Mouse (Mus musculus) T-cell, adult 2 months (primary cell): Measurements from ENCODE around the gene Gpr3.
A peak's percentile ranks its signal among the peaks of the same experiment; 100 is the strongest.

Experiments used
- DNase-seq: peaks from one replicate; pipeline ENCODE4 v3.0.0; 2022; ENCODE audit warnings: low spot score

Gene Gpr3

DNA sequence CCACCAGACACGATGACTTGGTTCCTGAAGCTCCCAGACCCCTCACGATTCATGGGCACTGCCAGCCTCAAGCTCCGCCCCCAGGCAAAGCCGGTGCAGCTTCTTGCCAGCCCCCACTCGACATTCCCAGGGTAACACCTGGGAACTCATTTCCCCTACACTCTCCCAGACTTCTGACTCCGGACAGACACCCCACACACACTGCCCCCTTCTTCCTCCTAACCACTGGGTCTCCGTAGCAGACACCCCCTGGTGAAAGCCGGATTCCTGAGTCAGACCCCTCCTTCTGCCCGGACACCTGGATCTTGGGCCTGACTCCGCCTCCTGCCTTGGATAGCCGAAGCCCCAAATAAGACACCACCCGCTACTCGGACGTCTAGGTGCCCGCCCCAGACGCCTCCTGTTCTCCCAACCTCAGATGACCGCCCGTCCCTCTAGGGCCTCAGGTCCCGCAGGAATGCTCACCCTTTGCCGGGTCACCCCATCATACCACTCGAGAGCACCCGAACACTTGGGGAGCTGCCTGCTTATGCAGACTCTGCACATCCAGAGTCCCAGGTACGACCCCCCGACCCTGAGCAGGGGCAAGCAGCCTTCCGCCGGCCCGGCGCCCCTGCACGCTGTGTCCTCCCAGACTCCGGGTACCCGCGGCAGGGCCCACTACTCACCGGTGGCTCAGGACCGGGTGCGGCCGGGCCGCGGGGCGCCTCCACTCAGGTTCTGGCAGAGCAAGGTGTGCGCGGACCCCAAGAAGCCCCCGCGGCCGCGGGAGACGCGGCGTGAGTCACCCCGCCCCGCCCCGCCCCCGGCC lies at the start of gene Gpr3, which contains the start of gene Cd164l2:
Gpr3 (minus strand) TSS at position 786 of the 811 bp plus-strand sequence.
Cd164l2 (plus strand) TSS at position 381 of the 811 bp plus-strand sequence.
- no peak for DNase-seq

DNA sequence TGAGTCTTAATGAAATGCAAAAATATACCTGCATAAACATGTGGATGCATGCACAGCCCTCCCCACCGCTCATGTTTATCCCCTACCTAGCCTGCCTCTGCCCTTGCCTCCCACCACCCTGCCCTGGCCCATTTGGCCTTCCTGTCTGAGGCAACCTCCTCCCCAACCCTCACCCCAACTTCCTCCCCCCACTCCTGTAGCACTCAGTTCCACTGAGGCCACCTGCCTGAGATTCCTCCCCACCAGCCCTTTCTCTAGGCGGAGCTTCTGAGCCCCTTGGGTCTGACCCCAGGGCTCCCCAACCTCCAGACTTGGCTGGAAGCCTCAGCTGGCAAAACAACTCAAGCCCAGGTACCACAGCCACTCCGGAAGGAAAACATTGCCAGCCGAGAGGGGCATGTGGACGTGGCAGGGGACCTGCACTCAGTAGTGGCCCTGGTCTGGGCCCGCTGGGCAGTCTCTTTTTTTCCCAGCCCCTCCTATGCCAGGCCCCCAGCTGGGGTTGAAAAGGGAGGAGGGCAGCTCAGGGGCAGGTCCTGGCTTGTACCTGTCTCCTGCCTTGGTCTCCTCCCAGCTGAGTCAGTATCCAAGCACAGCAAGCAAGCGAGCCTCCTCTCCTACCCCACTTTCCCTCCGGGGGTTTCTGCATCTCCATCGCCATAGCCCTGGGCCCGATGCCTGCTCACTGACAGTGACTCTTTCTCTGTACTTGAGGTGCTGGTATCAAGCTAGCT lies 49.5 kb upstream of the Gpr3 start:
- DNase-seq: peak; percentile 44

DNA sequence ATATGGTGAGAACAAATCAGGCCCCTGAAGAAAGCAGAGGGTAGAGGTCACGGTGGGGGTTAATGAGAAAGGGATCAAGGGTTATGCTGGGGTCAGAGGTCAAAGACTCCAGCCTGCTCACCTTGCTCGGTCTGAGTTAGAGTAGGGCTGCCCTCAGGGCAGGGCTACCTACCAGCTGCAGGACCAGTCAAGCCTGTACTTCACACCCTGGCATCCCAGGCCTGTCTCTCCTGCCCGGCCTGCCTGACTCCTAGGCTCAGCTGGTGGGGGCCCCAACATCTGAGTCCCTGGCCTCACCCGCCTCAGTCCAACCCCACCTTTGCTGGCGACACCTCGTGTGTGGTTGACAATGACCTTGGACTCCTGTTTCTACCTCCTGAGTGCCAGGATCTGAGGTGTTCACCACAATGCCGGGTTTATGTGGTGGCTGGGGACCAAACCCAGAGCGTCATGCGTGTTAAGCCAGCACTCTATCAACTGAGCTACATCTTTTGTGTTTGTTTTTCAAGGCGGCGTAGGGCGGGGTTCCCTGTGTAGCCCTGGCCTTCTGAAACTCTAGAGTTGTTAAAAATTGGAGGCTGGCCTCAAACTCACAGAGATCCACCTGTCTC lies 45.6 kb upstream of the Gpr3 start:
- DNase-seq: no peak

DNA sequence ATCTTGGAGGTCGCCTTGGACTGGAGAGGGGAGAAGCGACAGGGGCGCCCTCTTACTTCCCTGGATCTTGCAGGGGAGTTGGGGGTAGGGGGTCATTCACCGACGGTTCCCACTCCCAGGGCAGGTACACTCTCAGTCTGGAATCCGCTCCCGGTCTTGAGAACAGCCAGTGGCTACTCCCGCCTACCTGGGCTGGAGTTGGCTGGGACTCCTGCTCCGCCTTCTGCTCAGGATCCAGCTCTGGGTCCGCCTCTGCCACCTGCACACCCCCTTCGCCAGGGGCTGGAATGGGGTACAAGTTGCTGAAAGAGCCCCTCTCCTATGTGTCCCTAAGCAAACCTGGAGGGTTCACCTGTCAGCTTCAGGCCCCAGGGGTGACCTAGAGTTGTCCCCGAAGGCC lies 44.9 kb upstream of the Gpr3 start:
- no peak for DNase-seq

DNA sequence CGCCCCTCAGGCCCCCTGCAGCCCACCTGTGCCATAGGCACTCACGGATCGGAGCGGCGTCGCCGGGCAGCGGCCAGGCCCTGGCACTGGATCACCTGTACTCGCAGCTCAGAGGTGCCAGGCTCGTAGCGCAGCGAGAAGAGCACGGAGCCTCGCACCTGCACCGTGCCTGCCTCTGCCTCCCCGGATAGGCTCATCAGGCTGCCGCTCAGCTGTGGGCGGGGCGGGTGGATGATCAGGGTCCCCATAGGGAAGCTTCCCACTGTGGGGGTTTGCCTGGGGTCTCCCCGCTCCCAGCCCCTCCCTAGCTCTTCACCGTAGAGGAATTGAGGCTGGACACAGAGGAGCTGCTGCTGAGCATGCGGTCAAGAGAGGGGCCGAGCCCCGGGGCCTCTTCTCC lies 44.5 kb upstream of the Gpr3 start:
- DNase-seq: no peak

DNA sequence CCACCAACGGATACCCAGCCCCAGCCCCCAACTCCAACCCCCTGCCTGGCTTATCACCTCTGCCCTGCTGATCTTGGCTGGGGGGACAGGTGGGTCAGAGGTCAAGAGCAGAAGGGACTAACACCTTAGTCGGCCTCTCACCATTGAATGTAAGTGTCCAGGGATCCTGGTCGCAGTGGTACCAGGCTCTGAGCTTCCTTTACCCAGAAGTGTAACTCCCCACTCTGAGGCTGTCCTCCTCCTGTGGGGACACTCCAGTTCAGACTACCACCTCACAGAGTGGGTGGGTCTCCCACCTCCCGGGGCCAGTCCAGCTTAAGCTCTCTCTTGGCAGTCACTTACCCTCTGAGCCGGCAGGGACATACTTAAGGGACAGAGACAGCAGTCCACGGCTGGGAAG lies 43.1 kb upstream of the Gpr3 start:
- DNase-seq: no peak

DNA sequence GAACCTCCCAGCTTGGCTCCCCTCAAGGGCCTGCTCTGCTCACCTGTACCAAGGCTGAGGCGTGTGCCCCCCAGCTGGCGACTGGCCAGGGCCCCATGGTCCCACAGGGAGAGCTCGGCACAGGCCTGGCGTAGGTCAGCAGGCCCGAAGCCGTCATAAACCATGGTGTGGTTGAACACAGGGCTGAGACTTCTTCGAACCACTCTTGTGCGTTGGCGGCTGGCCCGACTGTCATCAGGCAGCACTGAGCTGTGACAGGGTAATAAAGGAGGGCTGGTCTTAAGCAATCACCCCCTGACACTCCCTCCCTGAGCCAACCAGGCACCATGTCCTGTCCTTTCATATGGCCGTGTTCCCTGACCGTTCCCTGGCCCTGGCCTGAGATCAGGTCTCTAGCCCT lies 41.1 kb upstream of the Gpr3 start:
- DNase-seq: no peak

DNA sequence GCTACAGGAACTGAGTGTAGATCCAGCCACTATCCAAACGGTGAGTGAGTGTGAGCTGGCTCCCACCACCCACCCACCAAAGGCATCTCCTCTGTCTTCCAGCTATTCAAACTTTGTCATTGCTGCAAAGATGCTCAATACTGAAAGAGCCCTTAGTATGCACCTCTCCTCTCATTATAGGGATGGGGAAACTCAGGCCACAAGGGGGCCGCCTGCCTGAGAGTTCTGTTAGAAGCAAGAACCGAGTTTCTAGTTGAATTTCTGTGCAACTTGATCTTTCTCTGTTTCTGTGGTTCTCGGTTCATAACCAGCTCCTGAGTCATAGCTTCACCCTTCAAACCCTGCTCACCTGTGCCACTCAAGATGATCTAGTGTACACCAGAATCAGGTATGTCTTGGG lies 39.8 kb upstream of the Gpr3 start:
- DNase-seq: no peak

DNA sequence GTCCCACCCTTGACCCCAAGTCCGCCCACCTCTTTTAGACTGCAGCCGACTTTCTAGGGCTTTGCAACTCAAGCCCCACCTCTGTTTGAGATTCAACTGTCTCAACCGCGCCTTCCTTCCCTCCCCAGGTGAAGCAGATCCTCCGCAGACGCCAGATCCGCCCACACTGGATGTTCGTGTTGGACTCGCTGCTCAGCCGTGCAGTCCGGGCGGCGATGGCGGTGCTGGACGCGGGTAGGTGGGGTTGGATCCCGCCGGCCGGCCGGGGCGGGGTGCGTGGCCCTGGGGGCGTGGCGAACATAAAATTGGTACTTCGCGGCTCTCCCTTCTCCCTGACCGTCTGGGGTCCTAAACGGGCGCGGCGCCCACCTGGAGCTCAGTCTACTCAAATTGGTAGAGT lies 38.9 kb upstream of the Gpr3 start:
- DNase-seq: no peak

DNA sequence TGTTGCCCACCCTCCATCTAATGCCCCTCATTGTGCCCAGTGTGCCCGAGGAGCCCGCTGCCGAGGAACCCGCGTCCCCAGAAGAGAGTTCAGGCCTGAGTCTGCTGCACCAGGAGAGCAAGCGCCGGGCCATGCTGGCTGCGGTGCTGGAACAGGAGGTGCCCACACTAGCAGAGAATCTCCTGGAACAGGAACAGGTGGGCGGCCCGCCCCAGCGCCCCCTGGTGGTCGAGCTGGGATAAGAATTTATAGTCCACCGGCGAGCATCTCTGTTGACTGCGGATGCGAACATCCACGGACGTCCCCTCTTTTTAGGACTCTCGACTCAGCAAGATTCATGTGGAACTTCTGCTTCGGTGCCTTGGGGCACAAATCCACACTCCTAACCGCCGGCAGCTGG lies 38.3 kb upstream of the Gpr3 start:
- DNase-seq: peak; percentile 83

DNA sequence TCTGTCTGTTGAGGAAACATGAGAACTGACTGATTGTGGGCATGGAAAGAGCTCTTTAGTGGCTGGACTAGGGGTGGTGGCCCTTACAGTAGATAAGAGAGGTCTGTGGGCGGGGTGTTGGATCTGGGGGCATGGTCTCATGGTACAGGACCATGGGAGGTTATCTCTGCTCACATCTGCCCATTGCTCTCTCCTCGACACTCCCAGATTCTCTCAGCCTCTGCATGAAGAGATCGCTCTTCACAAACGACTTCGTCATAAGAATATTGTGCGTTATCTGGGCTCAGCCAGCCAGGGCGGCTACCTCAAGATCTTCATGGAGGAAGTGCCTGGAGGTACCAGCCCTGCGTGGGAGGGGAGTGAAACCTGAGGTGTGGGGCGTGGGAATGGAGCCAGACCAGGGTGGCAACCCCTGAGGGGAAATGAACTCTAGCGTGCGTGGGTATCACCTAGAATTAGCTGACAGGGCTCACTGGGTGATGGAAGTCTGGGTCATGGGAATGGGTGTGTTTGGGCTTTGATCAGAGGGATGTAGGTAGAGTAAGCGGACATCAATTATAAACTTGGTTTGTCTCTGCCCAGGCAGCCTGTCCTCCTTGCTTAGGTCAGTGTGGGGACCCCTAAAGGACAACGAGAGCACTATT lies 35.6 kb upstream of the Gpr3 start:
- DNase-seq: no peak

DNA sequence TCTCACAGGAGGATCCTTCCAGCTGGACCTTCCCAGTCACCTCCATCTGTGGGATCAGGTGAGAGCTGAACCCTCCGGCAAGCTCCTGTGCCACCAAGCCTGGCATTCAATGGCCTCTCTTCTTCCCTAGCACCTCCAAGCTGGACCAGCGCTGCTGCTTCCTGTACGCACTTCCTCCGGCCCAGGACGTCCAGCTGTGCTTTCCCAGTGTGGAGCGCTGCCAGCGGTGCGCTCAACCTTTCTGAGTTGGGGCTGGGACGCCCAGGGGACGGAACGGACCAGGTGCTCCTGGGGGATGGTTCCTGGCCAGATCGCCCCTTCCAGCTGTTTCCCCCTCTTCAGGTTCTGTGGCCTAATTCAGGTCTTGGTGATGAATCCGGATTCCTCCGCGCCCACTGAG lies 34.7 kb upstream of the Gpr3 start:
- no peak for DNase-seq

DNA sequence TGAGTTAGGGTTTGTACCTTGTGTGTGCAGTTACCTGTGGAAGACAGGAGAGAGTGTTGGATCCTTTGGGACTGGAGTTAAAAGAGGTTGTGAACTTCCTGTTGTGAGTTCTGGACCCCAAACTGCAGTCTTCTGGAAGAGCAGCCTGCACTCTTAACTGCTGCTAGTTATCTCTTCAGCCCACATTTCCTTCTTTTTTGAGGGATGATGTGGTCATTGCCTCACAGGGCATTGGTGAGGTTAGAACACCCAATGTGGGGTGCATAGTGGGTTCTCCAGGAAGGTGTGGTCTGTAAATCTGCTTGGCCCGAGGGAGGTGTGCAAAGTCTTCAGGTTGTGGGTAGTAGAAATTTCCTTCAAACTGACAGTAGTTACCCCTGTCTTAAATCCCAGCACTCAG lies 32.0 kb upstream of the Gpr3 start:
- DNase-seq: no peak

DNA sequence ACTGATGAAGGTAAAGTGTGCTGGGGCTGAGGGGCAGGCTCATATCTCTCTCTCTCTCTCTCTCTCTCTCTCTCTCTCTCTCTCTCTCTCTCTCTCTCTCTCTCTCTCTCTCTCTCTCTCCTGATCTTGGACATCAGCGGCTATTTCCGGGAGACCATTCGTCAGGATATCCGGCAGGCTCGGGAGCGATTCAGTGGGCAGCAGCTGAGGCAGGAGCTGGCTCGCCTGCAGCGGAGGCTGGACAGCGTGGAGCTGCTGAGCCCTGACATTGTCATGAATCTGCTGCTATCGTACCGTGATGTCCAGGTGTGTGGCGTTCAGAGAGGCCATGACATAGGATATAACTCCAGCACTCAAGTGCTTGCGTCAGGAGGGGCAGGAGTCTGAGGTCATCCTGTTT lies 31.2 kb upstream of the Gpr3 start:
- no peak for DNase-seq

DNA sequence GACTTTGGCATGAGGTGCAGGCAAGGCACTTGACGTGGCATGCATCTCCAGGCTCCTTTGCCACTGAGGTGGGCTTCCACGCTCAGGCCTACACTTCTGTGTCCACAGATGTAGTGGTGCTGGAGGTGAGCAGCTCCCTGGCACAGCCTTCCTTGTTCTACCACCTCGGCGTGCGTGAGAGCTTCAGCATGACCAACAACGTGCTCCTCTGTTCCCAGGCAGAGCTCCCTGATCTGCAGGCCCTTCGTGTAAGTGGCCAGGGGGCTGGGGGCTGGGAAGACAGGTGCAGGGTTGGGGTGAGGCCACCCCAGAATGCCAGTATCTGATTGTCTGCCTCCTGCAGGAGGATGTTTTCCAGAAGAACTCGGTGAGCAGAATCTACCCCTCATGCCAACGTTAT lies 30.4 kb upstream of the Gpr3 start:
- no peak for DNase-seq

DNA sequence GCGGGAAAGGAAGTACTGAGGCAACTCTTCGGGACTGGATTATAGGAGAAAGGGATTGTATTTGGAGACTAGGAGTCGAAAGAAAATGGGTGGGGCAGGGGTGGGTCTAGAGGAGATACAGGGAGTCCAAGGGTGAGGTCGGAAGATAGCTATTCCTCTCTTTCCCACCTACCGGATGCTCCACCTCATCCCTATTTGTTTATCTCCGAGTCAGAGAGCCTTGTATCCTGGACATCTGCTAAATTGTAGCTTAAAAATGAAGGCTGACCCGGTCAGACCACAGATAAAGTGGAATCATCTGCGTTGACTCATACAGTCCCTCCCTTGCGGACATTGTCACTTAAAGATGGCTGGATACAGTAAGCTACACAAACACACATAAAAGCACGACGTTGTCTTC lies 29.6 kb upstream of the Gpr3 start:
- DNase-seq: no peak

DNA sequence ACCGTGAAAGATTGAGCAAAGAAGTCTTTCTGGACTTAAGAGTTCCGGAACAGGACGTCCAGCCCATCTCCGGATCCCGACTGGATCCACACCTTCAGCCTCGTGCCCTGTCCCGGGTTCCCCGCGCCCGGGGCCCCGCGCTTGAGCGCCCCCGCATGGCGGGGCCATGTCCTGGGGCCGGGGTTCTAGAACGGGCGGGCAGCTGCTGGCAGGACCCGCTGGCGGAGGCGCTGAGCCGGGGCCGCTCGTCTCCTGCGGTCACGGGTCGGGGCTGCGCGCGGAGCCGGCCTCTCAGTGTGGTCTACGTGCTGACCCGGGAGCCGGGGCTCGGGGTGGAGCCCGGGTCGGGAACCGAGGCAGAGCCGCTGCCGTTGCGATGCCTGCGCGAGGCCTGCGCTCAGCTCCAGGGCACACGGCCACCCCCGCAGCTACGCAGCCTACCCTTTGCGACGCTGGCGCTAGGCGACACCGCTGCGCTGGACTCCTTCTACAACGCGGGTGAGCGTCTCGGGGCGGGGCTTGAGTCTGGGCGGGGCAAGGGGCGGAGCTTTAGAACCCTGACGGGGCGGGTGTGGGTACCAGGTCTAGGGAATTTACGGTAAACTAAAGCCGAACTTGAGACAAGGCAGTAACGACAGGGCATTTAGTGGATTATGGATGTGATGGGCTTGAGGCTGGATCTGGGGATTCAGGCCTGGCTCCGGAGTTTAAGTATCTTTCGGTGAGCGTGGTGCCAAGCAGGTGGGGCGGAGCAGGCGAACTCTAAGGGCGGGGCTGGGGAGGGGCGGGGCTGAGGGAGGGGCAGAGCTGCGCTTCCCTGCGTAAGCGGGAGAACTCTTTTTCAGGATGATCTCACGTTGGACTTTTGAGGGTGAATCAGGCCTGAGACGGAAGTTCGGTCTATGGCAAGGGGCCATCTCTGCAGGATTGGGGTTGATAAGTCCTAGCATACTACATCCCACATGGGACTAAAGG lies 28.9 kb upstream of the Gpr3 start:
- DNase-seq: peak; percentile 73

DNA sequence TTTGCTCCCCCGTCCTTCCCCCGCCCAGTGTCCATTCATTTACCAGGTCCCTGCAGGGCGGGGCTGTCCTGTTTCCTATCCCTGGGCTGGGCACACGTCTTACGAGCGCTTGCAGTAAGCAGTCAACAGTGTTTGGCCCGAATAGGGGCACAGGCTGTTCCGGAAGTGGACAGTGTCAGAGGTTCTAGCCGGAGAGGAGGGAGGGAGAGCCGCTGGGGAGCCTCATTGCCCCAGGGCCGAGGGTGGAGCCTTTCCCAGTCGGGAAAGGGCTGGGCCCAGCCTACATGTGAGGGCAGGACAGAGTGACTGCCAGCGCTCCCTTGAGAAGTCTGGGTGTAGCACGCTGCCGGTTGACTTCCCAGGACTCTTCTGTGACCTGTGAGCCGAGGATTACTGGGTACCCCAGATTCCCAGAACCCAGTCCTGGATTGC lies 28.2 kb upstream of the Gpr3 start, which contains the start of gene Map3k6:
Map3k6 (plus strand) TSS at position 329 of the 432 bp plus-strand sequence.
- DNase-seq: no peak

DNA sequence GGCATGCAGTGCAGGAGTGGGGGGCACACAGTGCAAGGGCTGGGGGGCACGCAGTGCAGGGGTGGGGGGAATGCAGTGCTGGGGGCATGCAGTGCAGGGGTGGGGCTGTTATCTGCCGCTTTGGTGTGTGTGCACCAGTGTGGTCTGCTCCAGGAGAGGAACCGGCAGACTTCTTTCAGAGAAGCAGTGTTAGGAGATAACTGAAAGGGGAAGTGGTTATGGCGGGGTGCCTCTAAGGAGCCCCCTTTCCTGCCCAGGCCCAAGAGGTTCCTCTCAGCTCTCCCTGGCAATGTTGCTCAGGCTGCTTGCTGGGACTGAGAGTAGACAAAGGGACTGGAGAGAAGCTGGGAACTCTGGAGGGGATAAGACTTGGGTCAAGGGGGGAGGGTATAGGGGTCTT lies 25.6 kb upstream of the Gpr3 start:
- peak; percentile 29 for DNase-seq

DNA sequence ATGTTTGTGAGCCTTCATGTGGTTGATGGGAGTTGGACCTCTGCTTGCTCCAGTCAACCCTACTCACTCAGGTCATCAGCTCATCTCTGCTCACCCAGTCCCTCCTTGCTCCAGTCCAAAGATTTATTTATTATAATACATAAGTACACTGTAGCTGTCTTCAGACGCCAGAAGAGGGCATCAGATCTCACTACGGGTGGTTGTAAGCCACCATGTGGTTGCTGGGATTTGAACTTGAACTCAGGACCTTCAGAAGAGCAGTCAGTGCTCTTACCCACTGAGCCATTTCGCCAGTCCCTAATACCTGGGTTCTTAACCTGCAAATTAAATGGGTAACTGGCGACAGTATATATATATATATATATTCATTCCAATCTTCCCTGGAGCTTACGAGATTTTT lies 23.1 kb upstream of the Gpr3 start:
- no peak for DNase-seq

DNA sequence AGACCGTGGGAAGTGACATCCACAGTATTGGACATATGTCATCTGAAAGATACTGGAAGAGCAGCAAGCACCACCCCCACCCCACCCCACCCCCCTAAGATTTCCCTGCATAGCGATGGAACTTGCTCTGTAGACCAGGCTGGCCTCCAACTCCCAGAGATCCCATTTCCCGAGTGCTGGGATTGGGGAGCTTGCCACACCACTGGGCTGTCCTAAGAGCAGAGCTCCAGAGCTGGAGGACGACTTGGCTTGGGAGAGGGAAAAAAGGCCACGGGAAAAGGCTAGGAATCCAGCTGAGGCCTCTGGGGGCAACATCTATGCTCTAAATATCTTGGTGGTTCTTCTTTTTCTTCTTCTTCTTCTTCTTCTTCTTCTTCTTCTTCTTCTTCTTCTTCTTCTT lies 22.4 kb upstream of the Gpr3 start:
- DNase-seq: no peak
